Mouse (Mus musculus) lung, adult 2 months (tissue): ENCODE measurements around the gene Tmprss4. TPM values are rescaled to one million over a fixed set of nuclear protein-coding genes. Genes with fewer than 3 reads are reported as not detected.

Experiments used
- DNase-seq: peaks from one replicate; pipeline ENCODE4 v3.0.0; 2022
- H3K4me1 ChIP-seq: fragments of 200-500 bp; 2 replicates; pipeline ENCODE4 v1.6.1; 2011; ENCODE audit warnings: low read length; ENCODE audit not compliant: control insufficient read depth, insufficient read depth
- H3K4me3 ChIP-seq: fragments of 200-500 bp; replicated peaks from 2 replicates; pipeline ENCODE3; 2011; ENCODE audit warnings: low read depth, mild to moderate bottlenecking, control low read depth, low read length; ENCODE audit errors: extremely low read depth
- CTCF ChIP-seq: fragments of 200-500 bp; IDR thresholded peaks from 2 replicates; pipeline ENCODE4 v1.5.1; 2011; ENCODE audit warnings: mild to moderate bottlenecking, low read length, control low read depth; ENCODE audit not compliant: insufficient read depth
- POLR2A ChIP-seq: fragments of 200-500 bp; IDR thresholded peaks from 2 replicates; pipeline ENCODE4 v1.6.1; 2011; ENCODE audit warnings: low read depth, mild to moderate bottlenecking, control low read depth, low read length, borderline replicate concordance; ENCODE audit errors: extremely low read depth
- WGBS: fragments of 180-500 bp; shearing (Covaris S2); methylation state at CpG from one replicate; pipeline ENCODE4 v1.1.7; 2018; 5-methylcytosine and 5-hydroxymethylcytosine counted together
- polyA plus RNA-seq: library from polyadenylated mRNA; depleted of rRNA; stranded (reverse); fragments of >200 nt; gene quantifications from 2 replicates; pipeline ENCODE4 v1.2.3, GENCODE M21; 2012; rRNA removed

Gene Tmprss4
- 18.2 and 24.1 TPM in 2 replicates for polyA plus RNA-seq

- DNase-seq = peak; percentile 43
- Histone ChIP-seq H3K4me1 (peaks cover 2% of the 10 kb centered on the region), H3K4me3 (peak within 1 kb of the TSS; percentile 32)
- WGBS = 51% methylated on average over 8 of the region's 8 CpGs
- TF ChIP-seq CTCF = no peak
- peak; percentile 29; the same call in 1 of the 2 replicates for TF ChIP-seq POLR2A
These were observed at the start of gene Tmprss4 for GRCm38 (mm10) chr9:45203797-45204410. Tmprss4 (minus strand) TSS chr9:45204092.

GRCm38 (mm10) chr9:45252395-45252794 is 48.5 kb upstream of the Tmprss4 start:
- Histone ChIP-seq H3K4me3 (no peak overlapping the region), H3K4me1 (no peaks in the 10 kb centered on the region)
- TF ChIP-seq CTCF (no peak), POLR2A (no peak)
- no peak for DNase-seq
- 52% methylated on average over 6 of the region's 6 CpGs for WGBS

GRCm38 (mm10) chr9:45251990-45252389 is 48.1 kb upstream of the Tmprss4 start:
- Histone ChIP-seq H3K4me3 (no peak overlapping the region), H3K4me1 (no peaks in the 10 kb centered on the region)
- no peak for TF ChIP-seq CTCF
- TF ChIP-seq POLR2A = no peak
- no peak for DNase-seq
- WGBS = 48% methylated on average over 4 of the region's 4 CpGs

GRCm38 (mm10) chr9:45251281-45251680 is 47.4 kb upstream of the Tmprss4 start:
- 44% methylated on average over 3 of the region's 3 CpGs for WGBS
- H3K4me1 ChIP-seq = no peaks in the 10 kb centered on the region

GRCm38 (mm10) chr9:45250306-45250705 is 46.4 kb upstream of the Tmprss4 start:
- DNase-seq = no peak
- H3K4me1 ChIP-seq = no peaks in the 10 kb centered on the region
- WGBS = 81% methylated on average over 7 of the region's 7 CpGs
- no peak for TF ChIP-seq POLR2A
- TF ChIP-seq CTCF = no peak
- H3K4me3 ChIP-seq = no peak overlapping the region

More at GRCm38 (mm10) chr9:45251281-45251680, 47.4 kb upstream of the Tmprss4 start:
- no peak for DNase-seq
- no peak overlapping the region for H3K4me3 ChIP-seq
- TF ChIP-seq CTCF = no peak
- TF ChIP-seq POLR2A = no peak

- DNase-seq = no peak
- 54% methylated on average over 2 of the region's 2 CpGs for WGBS
- TF ChIP-seq POLR2A = no peak
- Histone ChIP-seq H3K4me1 (no peaks in the 10 kb centered on the region), H3K4me3 (no peak overlapping the region)
These were observed 43.6 kb upstream of the Tmprss4 start for GRCm38 (mm10) chr9:45247536-45247935.

- no peaks in the 10 kb centered on the region for H3K4me1 ChIP-seq
- 72% methylated on average over 6 of the region's 6 CpGs for WGBS
These were observed 42.2 kb upstream of the Tmprss4 start for GRCm38 (mm10) chr9:45246060-45246459.

GRCm38 (mm10) chr9:45245432-45245831 is 41.5 kb upstream of the Tmprss4 start:
- 64% methylated on average over 1 of the region's 1 CpGs for WGBS
- Histone ChIP-seq H3K4me1 (no peaks in the 10 kb centered on the region), H3K4me3 (no peak overlapping the region)
- no peak for DNase-seq
- no peak for TF ChIP-seq CTCF
- no peak for TF ChIP-seq POLR2A

More at GRCm38 (mm10) chr9:45246060-45246459, 42.2 kb upstream of the Tmprss4 start:
- TF ChIP-seq POLR2A (no peak), CTCF (no peak)
- H3K4me3 ChIP-seq = no peak overlapping the region
- no peak for DNase-seq

- WGBS = 69% methylated on average over 5 of the region's 5 CpGs
- DNase-seq = no peak
- no peak overlapping the region for H3K4me3 ChIP-seq
- TF ChIP-seq POLR2A = no peak
- TF ChIP-seq CTCF = no peak
- H3K4me1 ChIP-seq = no peaks in the 10 kb centered on the region
These were observed 37.5 kb upstream of the Tmprss4 start for GRCm38 (mm10) chr9:45241397-45241796.

- DNase-seq = no peak
- no peak for TF ChIP-seq CTCF
- no peak for TF ChIP-seq POLR2A
- Histone ChIP-seq H3K4me3 (no peak overlapping the region), H3K4me1 (no peaks in the 10 kb centered on the region)
- 48% methylated on average over 7 of the region's 7 CpGs for WGBS
These were observed 32.9 kb upstream of the Tmprss4 start for GRCm38 (mm10) chr9:45236744-45237143.
